Comparison of ENCODE assay signal across 8 mouse cellular contexts in genomic region chr12:111813111-111813765, GRCm38 (mm10). TPM values are rescaled to one million over a fixed set of nuclear protein-coding genes. Genes with fewer than 3 reads are reported as not detected.
DNase-seq lines count a peak whose midpoint lies in the region; ATAC-seq and TF ChIP-seq lines count a peak whose summit lies in the region.

No protein-coding gene starts in this region.

- peak overlapping the region; percentile 78 for H3K4me2 ChIP-seq in hindbrain, postnatal 0 days (ENCODE audit: low read depth, low read length)

- no peaks in the 10 kb centered on the region for H3K9me3 ChIP-seq in heart, embryonic 10.5 days
- no peaks in the 10 kb centered on the region for H3K9me3 ChIP-seq in hindbrain, postnatal 0 days (ENCODE audit: low read length)

- no peak for ATAC-seq in hindbrain, postnatal 0 days
- peak; percentile 0 for ATAC-seq in megakaryocyte progenitor cell, adult 5-6 weeks (replicated peaks; ENCODE audit: poor library complexity)
- no peak for ATAC-seq in monocyte, adult 5-6 weeks (replicated peaks; ENCODE audit: insufficient number of reproducible peaks, low FRiP score, low TSS enrichment, poor library complexity, severe bottlenecking)
- ATAC-seq in granulocyte monocyte progenitor cell, adult 5-6 weeks (replicated peaks; ENCODE audit: poor library complexity, severe bottlenecking), result no peak

- H3K36me3 ChIP-seq in heart, embryonic 10.5 days, result peaks cover 22% of the 10 kb centered on the region
- peaks cover under 1% of the 10 kb centered on the region; the same call in 1 of the 2 replicates for H3K36me3 ChIP-seq in hindbrain, postnatal 0 days (ENCODE audit: insufficient read depth, low read length)

- H3K27ac ChIP-seq in heart, embryonic 10.5 days, result peak overlapping the region; percentile 95
- no peak overlapping the region; the same call in 1 of the 2 replicates for H3K27ac ChIP-seq in hindbrain, postnatal 0 days

- peak; percentile 84 for DNase-seq in heart, embryonic 10.5 days (ENCODE audit: low spot score)
- no peak for DNase-seq in heart, adult 8-10 months (ENCODE audit: low spot score)
- DNase-seq in ES-CJ7 (ENCODE audit: low read depth, low spot score), result peak; percentile 29
- peak; percentile 12 for DNase-seq in embryo, embryonic 11 days
- no peak for DNase-seq in hindbrain, postnatal 0 days (ENCODE audit: low spot score)

- 4% methylated on average over 27 of the region's 27 CpGs for WGBS in heart, embryonic 10.5 days
- 3% methylated on average over 27 of the region's 27 CpGs for WGBS in hindbrain, postnatal 0 days

- H3K4me1 ChIP-seq in heart, embryonic 10.5 days, result peaks cover 64% of the 10 kb centered on the region
- peaks cover 17% of the 10 kb centered on the region for H3K4me1 ChIP-seq in hindbrain, postnatal 0 days (ENCODE audit: insufficient read depth, low read length)

- peak overlapping the region; percentile 84 for H3K4me3 ChIP-seq in heart, embryonic 10.5 days
- peak overlapping the region; percentile 90 for H3K4me3 ChIP-seq in hindbrain, postnatal 0 days (ENCODE audit: low read length)

- peak overlapping the region; percentile 48; the same call in 1 of the 2 replicates for H3K9ac ChIP-seq in hindbrain, postnatal 0 days (replicated peaks; ENCODE audit: low read length)

- TF ChIP-seq CTCF in hindbrain, postnatal 0 days (IDR thresholded peaks at IDR 0.05; ENCODE audit: low read depth), result no peak

- H3K27me3 ChIP-seq in heart, embryonic 10.5 days (ENCODE audit: insufficient read depth, poor library complexity, severe bottlenecking), result no peaks in the 10 kb centered on the region
- H3K27me3 ChIP-seq in hindbrain, postnatal 0 days (ENCODE audit: insufficient read depth, low read length), result no peaks in the 10 kb centered on the region

RNA-seq across cellular contexts. Expression of gene Xrcc3, which starts 0.4 kb away (rescaled TPM):
- 10.5 and 13.8 TPM in 2 replicates for polyA plus RNA-seq in heart, embryonic 10.5 days (2016; fragmentation: Nextera tagmentation; extraction: Ambion mirVana)
- total RNA-seq in heart, adult 8-10 months (2022), result 1 to 10 TPM in 1 of 4 experiments, under 1 TPM in 3; 0.54 to 1.1 (median 0.77) TPM
- 16.8 and 17.4 TPM in 2 replicates for total RNA-seq in hindbrain, postnatal 0 days (2014; rRNA removed)
- polyA plus RNA-seq in hindbrain, postnatal 0 days (2015; fragmentation: Nextera tagmentation; extraction: Ambion mirVana), result 2.6 and 2.7 TPM in 2 replicates
- 8.8 and 14.8 TPM in 2 replicates for total RNA-seq in megakaryocyte progenitor cell, adult 5-6 weeks (2015)
- 8.2 and 15.1 TPM in 2 replicates for total RNA-seq in megakaryocyte progenitor cell, adult 5-6 weeks (2017)
- total RNA-seq in monocyte, adult 5-6 weeks (2017), result 0.11 to 2.1 TPM (median 1.9 TPM) in 3 replicates
- 16.7 and 31.1 TPM in 2 replicates for total RNA-seq in granulocyte monocyte progenitor cell, adult 5-6 weeks (2014; fragmentation: Nextera tagmentation)
- total RNA-seq in granulocyte monocyte progenitor cell, adult 5-6 weeks (2017), result 6.8 and 8.6 TPM in 2 replicates

RNA-seq across cellular contexts. Expression of gene Zfyve21, which starts 0.7 kb away (rescaled TPM):
- 104 and 109 TPM in 2 replicates for polyA plus RNA-seq in heart, embryonic 10.5 days (2016; fragmentation: Nextera tagmentation; extraction: Ambion mirVana)
- 10 to 100 TPM; 57.5 to 90.1 (median 67.6) TPM for total RNA-seq in heart, adult 8-10 months (2022)
- 43.4 and 44.3 TPM in 2 replicates for total RNA-seq in hindbrain, postnatal 0 days (2014; rRNA removed)
- 44.8 and 48.3 TPM in 2 replicates for polyA plus RNA-seq in hindbrain, postnatal 0 days (2015; fragmentation: Nextera tagmentation; extraction: Ambion mirVana)
- 7.5 and 8.7 TPM in 2 replicates for total RNA-seq in megakaryocyte progenitor cell, adult 5-6 weeks (2015)
- 7.5 and 9.6 TPM in 2 replicates for total RNA-seq in megakaryocyte progenitor cell, adult 5-6 weeks (2017)
- total RNA-seq in monocyte, adult 5-6 weeks (2017), result 1.0 to 3.8 TPM (median 3.5 TPM) in 3 replicates
- 14.0 and 19.5 TPM in 2 replicates for total RNA-seq in granulocyte monocyte progenitor cell, adult 5-6 weeks (2014; fragmentation: Nextera tagmentation)
- total RNA-seq in granulocyte monocyte progenitor cell, adult 5-6 weeks (2017), result 5.3 and 6.2 TPM in 2 replicates

RNA-seq across cellular contexts. Expression of gene Klc1, which starts 54.6 kb away (rescaled TPM):
- 109 and 116 TPM in 2 replicates for polyA plus RNA-seq in heart, embryonic 10.5 days (2016; fragmentation: Nextera tagmentation; extraction: Ambion mirVana)
- total RNA-seq in heart, adult 8-10 months (2022), result 10 to 100 TPM; 73.6 to 90.4 (median 83.5) TPM
- 421 and 496 TPM in 2 replicates for total RNA-seq in hindbrain, postnatal 0 days (2014; rRNA removed)
- polyA plus RNA-seq in hindbrain, postnatal 0 days (2015; fragmentation: Nextera tagmentation; extraction: Ambion mirVana), result 583 and 600 TPM in 2 replicates
- total RNA-seq in megakaryocyte progenitor cell, adult 5-6 weeks (2015), result 20.8 and 24.1 TPM in 2 replicates
- total RNA-seq in megakaryocyte progenitor cell, adult 5-6 weeks (2017), result 37.9 and 76.1 TPM in 2 replicates
- 142 to 241 TPM (median 173 TPM) in 3 replicates for total RNA-seq in monocyte, adult 5-6 weeks (2017)
- total RNA-seq in granulocyte monocyte progenitor cell, adult 5-6 weeks (2014; fragmentation: Nextera tagmentation), result 45.3 and 48.2 TPM in 2 replicates
- 26.7 and 42.1 TPM in 2 replicates for total RNA-seq in granulocyte monocyte progenitor cell, adult 5-6 weeks (2017)

Comparison
In these comparisons a context has a peak if more than half of its experiments do, and no peak if none do; other contexts are left out.
1. DNase-seq: peak in heart, embryonic 10.5 days (single experiment), ES-CJ7 (single experiment) and embryo, embryonic 11 days (single experiment); none in heart, adult 8-10 months (single experiment) and hindbrain, postnatal 0 days (single experiment).